Mouse (Mus musculus) small intestine, adult 2 months (tissue): Measurements from ENCODE around the gene Kynu.

Experiments
- CTCF ChIP-seq: fragments of 200-500 bp; IDR thresholded peaks from 2 replicates; pipeline ENCODE4 v1.5.1; 2012; ENCODE audit warnings: low read depth, mild to moderate bottlenecking, control low read depth, inconsistent platforms, low read length, moderate library complexity, mixed read lengths; ENCODE audit not compliant: insufficient replicate concordance, insufficient read length; ENCODE audit errors: extremely low read depth
- POLR2A ChIP-seq: fragments of 200-500 bp; IDR thresholded peaks from 2 replicates; pipeline ENCODE4 v1.6.1; 2012; ENCODE audit warnings: low read depth, mild to moderate bottlenecking, control low read depth, inconsistent platforms, low read length, moderate library complexity

GRCm38 (mm10) chr2:43542615-43543014 lies 12.5 kb upstream of the Kynu start:
- TF ChIP-seq POLR2A (no peak), CTCF (no peak)
